Mouse (Mus musculus) neural tube, embryonic 14.5 days (tissue): ENCODE data around the gene Zdhhc6. TPM values are rescaled to one million over a fixed set of nuclear protein-coding genes. Genes with fewer than 3 reads are reported as not detected.

Source experiments
- ATAC-seq: fragments of 200-750 bp; cut with Nextera tagmentation; 2 replicates; pipeline ENCODE4 v1.8.0; 2017; ENCODE audit warnings: low read depth, mild to moderate bottlenecking, moderate TSS enrichment, moderate library complexity
- H3K27ac ChIP-seq: fragments of 300-500 bp; sonication (generic); 2 replicates; pipeline ENCODE4 v1.5.1; 2014; ENCODE audit warnings: low read depth, mild to moderate bottlenecking, control low read depth, low read length, moderate library complexity, mixed read lengths
- H3K27me3 ChIP-seq: fragments of 300-500 bp; sonication (generic); 2 replicates; pipeline ENCODE4 v1.6.1; 2014; ENCODE audit warnings: low read length; ENCODE audit not compliant: control insufficient read depth, insufficient read depth
- H3K36me3 ChIP-seq: fragments of 300-500 bp; sonication (generic); 2 replicates; pipeline ENCODE4 v1.6.1; 2014; ENCODE audit warnings: low read length, mixed read lengths; ENCODE audit not compliant: control insufficient read depth, insufficient read depth
- H3K4me1 ChIP-seq: fragments of 300-500 bp; sonication (generic); 2 replicates; pipeline ENCODE4 v1.6.1; 2014; ENCODE audit warnings: low read length; ENCODE audit not compliant: control insufficient read depth, insufficient read depth
- H3K4me2 ChIP-seq: fragments of 300-500 bp; sonication (generic); 2 replicates; pipeline ENCODE4 v1.6.1; 2014; ENCODE audit warnings: mild to moderate bottlenecking, low read depth, low read length, control low read depth
- H3K4me3 ChIP-seq: fragments of 300-500 bp; sonication (generic); 2 replicates; pipeline ENCODE4 v1.5.1; 2014; ENCODE audit warnings: low read depth, low read length, control low read depth, mixed read lengths
- H3K9ac ChIP-seq: fragments of 300-500 bp; sonication (generic); replicated peaks from 2 replicates; pipeline ENCODE4 v1.6.1; 2014; ENCODE audit warnings: low read depth, mild to moderate bottlenecking, control low read depth, low read length, mixed read lengths
- H3K9me3 ChIP-seq: fragments of 300-500 bp; sonication (generic); 2 replicates; pipeline ENCODE4 v1.6.1; 2016; ENCODE audit warnings: low read length; ENCODE audit not compliant: control insufficient read depth
- WGBS: fragments of 180-500 bp; shearing (Covaris S2); extraction: QIAGEN DNeasy Blood & Tissue Kit; methylation state at CpG from one replicate; pipeline ENCODE4 v1.1.7; 2014; 5-methylcytosine and 5-hydroxymethylcytosine counted together
- polyA plus RNA-seq: library from polyadenylated mRNA; unstranded; fragments of >200 nt; fragmentation: Nextera tagmentation; extraction: Ambion mirVana; gene quantifications from 2 replicates; pipeline ENCODE4 v1.2.1, GENCODE M21; 2014

Gene Zdhhc6
- polyA plus RNA-seq, 1 experiment from 2014 or later, result 68.3 TPM

DNA sequence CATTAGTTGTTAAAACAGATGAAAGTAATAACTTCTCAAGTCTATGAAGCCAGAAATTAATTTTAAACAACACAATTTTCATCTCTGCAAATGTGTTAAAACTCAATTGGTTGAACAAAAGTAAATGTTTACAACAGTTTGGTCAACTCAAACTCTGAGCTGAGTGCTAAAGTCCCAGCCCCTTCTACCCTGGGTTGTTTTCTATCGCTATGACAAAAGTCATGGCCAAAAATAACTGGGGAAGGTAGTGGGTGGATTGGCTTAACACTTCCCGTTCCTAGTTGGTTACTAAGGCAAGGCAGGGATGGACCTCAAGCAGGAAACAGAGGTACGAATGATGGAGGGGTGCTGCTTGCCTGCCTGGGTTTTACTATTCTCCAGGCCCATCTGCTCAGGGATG is 39.1 kb downstream of the Zdhhc6 start:
- Histone ChIP-seq H3K4me3 (no peak overlapping the region), H3K27ac (no peak overlapping the region), H3K4me1 (no peaks in the 10 kb centered on the region), H3K4me2 (no peak overlapping the region), H3K9ac (no peak overlapping the region), H3K27me3 (no peaks in the 10 kb centered on the region), H3K9me3 (no peaks in the 10 kb centered on the region), H3K36me3 (no peaks in the 10 kb centered on the region)
- 85% methylated on average over 3 of the region's 3 CpGs for WGBS
- no peak for ATAC-seq

- Histone ChIP-seq H3K9me3 (no peaks in the 10 kb centered on the region), H3K4me1 (no peaks in the 10 kb centered on the region), H3K4me3 (no peak overlapping the region), H3K27ac (no peak overlapping the region), H3K27me3 (no peaks in the 10 kb centered on the region), H3K36me3 (no peaks in the 10 kb centered on the region), H3K9ac (no peak overlapping the region), H3K4me2 (no peak overlapping the region)
- ATAC-seq, result no peak
- WGBS, result 94% methylated on average over 4 of the region's 4 CpGs
Observed at GRCm38 (mm10) chr19:55276100-55276499, 39.7 kb downstream of the Zdhhc6 start.

GRCm38 (mm10) chr19:55273340-55273739 is 42.5 kb downstream of the Zdhhc6 start:
- ATAC-seq, result no peak
- Histone ChIP-seq H3K9ac (no peak overlapping the region), H3K4me1 (no peaks in the 10 kb centered on the region), H3K9me3 (no peaks in the 10 kb centered on the region), H3K27me3 (no peaks in the 10 kb centered on the region), H3K4me2 (no peak overlapping the region), H3K27ac (no peak overlapping the region), H3K4me3 (no peak overlapping the region), H3K36me3 (no peaks in the 10 kb centered on the region)
- 85% methylated on average over 6 of the region's 6 CpGs for WGBS

- Histone ChIP-seq H3K4me3 (no peak overlapping the region), H3K4me1 (no peaks in the 10 kb centered on the region), H3K9me3 (no peaks in the 10 kb centered on the region), H3K4me2 (no peak overlapping the region), H3K9ac (no peak overlapping the region), H3K36me3 (no peaks in the 10 kb centered on the region), H3K27me3 (no peaks in the 10 kb centered on the region), H3K27ac (no peak overlapping the region)
- no peak for ATAC-seq
- 32% methylated on average over 3 of the region's 3 CpGs for WGBS
Observed at GRCm38 (mm10) chr19:55271448-55271847, 44.4 kb downstream of the Zdhhc6 start.

GRCm38 (mm10) chr19:55269051-55269450 is 46.8 kb downstream of the Zdhhc6 start:
- no peaks in the 10 kb centered on the region for H3K9me3 ChIP-seq
- no peak overlapping the region for H3K9ac ChIP-seq
- 90% methylated on average over 5 of the region's 5 CpGs for WGBS
- H3K36me3 ChIP-seq, result no peaks in the 10 kb centered on the region
- H3K27me3 ChIP-seq, result no peaks in the 10 kb centered on the region
- no peaks in the 10 kb centered on the region for H3K4me1 ChIP-seq
- no peak overlapping the region for H3K4me2 ChIP-seq
- no peak overlapping the region for H3K27ac ChIP-seq
- ATAC-seq, result no peak
- no peak overlapping the region for H3K4me3 ChIP-seq

DNA sequence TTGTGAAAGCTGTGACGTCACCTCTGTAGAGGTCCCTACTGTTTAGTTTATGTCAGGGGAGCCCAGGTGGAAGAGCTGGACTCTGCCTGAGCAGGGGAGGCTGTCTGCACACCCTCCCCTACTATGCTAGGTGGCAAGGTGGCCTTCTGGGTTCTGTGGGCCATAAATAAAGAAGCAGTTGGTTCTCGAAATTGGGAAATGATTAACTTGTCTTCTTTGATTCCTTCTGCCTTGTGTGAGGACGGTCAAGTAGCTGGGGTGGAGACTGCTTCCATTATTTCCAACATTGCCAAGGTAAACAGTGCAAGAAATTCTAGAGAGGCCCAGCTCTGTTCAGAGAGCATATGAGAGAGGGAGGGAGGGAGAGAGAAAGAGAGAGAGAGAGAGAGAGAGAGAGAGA is 47.7 kb downstream of the Zdhhc6 start:
- Histone ChIP-seq H3K36me3 (no peaks in the 10 kb centered on the region), H3K9me3 (no peaks in the 10 kb centered on the region), H3K9ac (no peak overlapping the region), H3K27me3 (no peaks in the 10 kb centered on the region), H3K4me3 (no peak overlapping the region), H3K4me1 (no peaks in the 10 kb centered on the region), H3K27ac (no peak overlapping the region), H3K4me2 (no peak overlapping the region)
- WGBS, result 62% methylated on average over 3 of the region's 3 CpGs
- ATAC-seq, result no peak

DNA sequence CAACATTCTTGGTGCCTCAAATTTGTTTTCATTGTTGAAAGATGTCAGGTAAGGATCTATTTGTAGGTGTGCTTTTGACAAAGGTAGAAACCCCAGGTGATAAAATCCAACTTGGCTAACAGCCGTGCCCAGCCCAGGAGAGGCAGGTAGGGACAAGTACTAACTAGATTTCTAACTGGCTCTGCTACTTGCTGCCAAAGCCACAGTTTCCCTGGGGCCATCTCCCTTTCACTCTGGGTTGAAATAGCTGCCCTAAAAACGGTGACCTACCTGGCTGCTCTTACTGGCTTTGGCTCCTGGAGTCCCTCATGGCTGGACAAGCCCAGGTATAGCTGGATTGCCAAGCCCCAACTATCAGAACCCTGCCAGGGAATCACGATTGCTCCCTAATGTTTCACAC is 49.0 kb downstream of the Zdhhc6 start:
- Histone ChIP-seq H3K4me2 (no peak overlapping the region), H3K4me3 (no peak overlapping the region), H3K4me1 (no peaks in the 10 kb centered on the region), H3K36me3 (no peaks in the 10 kb centered on the region), H3K9ac (no peak overlapping the region), H3K9me3 (no peaks in the 10 kb centered on the region), H3K27ac (no peak overlapping the region), H3K27me3 (no peaks in the 10 kb centered on the region)
- 81% methylated on average over 3 of the region's 3 CpGs for WGBS
- no peak for ATAC-seq

DNA sequence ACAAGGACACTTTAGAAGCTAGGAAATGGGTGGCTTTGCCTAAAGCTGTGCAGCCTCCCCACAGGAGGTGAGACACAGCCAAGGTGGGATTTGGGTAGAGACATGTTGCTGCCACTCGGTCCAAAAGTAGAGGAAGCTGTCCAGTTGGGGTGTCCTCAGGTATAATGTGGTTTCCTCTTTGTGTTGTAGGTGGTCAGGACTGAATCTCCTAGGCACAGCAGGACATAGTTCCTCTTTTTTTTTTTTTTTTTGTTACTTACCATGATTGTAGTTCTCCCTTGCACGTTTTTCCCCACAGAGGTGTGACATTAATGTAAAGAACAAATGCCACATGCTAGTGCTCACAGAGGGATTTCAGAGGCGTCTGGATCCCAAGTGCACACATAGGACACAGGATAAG is 50.6 kb downstream of the Zdhhc6 start:
- no peak for ATAC-seq
- Histone ChIP-seq H3K36me3 (no peaks in the 10 kb centered on the region), H3K4me2 (no peak overlapping the region), H3K9ac (no peak overlapping the region), H3K4me3 (no peak overlapping the region), H3K4me1 (no peaks in the 10 kb centered on the region), H3K27ac (no peak overlapping the region), H3K9me3 (no peaks in the 10 kb centered on the region), H3K27me3 (no peaks in the 10 kb centered on the region)
- WGBS, result 80% methylated on average over 3 of the region's 3 CpGs

GRCm38 (mm10) chr19:55260389-55261184 is 55.2 kb downstream of the Zdhhc6 start:
- 70% methylated on average over 12 of the region's 12 CpGs for WGBS
- Histone ChIP-seq H3K36me3 (no peaks in the 10 kb centered on the region), H3K27ac (no peak overlapping the region), H3K27me3 (no peaks in the 10 kb centered on the region), H3K9ac (no peak overlapping the region), H3K4me3 (no peak overlapping the region), H3K4me1 (no peaks in the 10 kb centered on the region), H3K9me3 (no peaks in the 10 kb centered on the region), H3K4me2 (no peak overlapping the region)
- no peak for ATAC-seq
